Mouse (Mus musculus) embryo, embryonic 11 days (tissue): ENCODE data around the gene Tead1.

ENCODE experiments used
- DNase-seq: peaks from one replicate; pipeline ENCODE4 v3.0.0-alpha.2; 2015

Gene Tead1

GRCm38 (mm10) chr7:112779636-112780035 is 100.5 kb downstream of the Tead1 start:
- DNase-seq: peak; percentile 55

GRCm38 (mm10) chr7:112780910-112781309 is 101.8 kb downstream of the Tead1 start:
- DNase-seq: no peak

GRCm38 (mm10) chr7:112781987-112782386 is 102.9 kb downstream of the Tead1 start:
- DNase-seq: no peak

- DNase-seq: no peak
Observed at GRCm38 (mm10) chr7:112784278-112784677, 105.2 kb downstream of the Tead1 start.

- DNase-seq: no peak
Observed at GRCm38 (mm10) chr7:112785271-112785670, 106.2 kb downstream of the Tead1 start.

- no peak for DNase-seq
Observed at GRCm38 (mm10) chr7:112786556-112787225, 107.6 kb downstream of the Tead1 start.

GRCm38 (mm10) chr7:112787281-112787680 is 108.2 kb downstream of the Tead1 start:
- no peak for DNase-seq

- peak; percentile 51 for DNase-seq
Observed at GRCm38 (mm10) chr7:112788321-112788751, 109.2 kb downstream of the Tead1 start.

- no peak for DNase-seq
Observed at GRCm38 (mm10) chr7:112789693-112790092, 110.6 kb downstream of the Tead1 start.

GRCm38 (mm10) chr7:112790334-112790733 is 111.2 kb downstream of the Tead1 start:
- DNase-seq: no peak

GRCm38 (mm10) chr7:112792679-112793078 is 113.6 kb downstream of the Tead1 start:
- no peak for DNase-seq

GRCm38 (mm10) chr7:112793903-112794302 is 114.8 kb downstream of the Tead1 start:
- DNase-seq: no peak

- DNase-seq: no peak
Observed at GRCm38 (mm10) chr7:112794481-112794880, 115.4 kb downstream of the Tead1 start.

GRCm38 (mm10) chr7:112797526-112798321 is 118.6 kb downstream of the Tead1 start:
- no peak for DNase-seq

- no peak for DNase-seq
Observed at GRCm38 (mm10) chr7:112801706-112802105, 122.6 kb downstream of the Tead1 start.

- no peak for DNase-seq
Observed at GRCm38 (mm10) chr7:112806718-112807400, 127.7 kb downstream of the Tead1 start.

GRCm38 (mm10) chr7:112807401-112807751 is 128.3 kb downstream of the Tead1 start:
- DNase-seq: peak; percentile 83

- no peak for DNase-seq
Observed at GRCm38 (mm10) chr7:112810752-112811151, 131.6 kb downstream of the Tead1 start.

- DNase-seq: no peak
Observed at GRCm38 (mm10) chr7:112812037-112812775, 133.1 kb downstream of the Tead1 start.

- no peak for DNase-seq
Observed at GRCm38 (mm10) chr7:112813163-112813562, 134.0 kb downstream of the Tead1 start.

GRCm38 (mm10) chr7:112813731-112814306 is 134.7 kb downstream of the Tead1 start:
- no peak for DNase-seq

GRCm38 (mm10) chr7:112816016-112816415 is 136.9 kb downstream of the Tead1 start:
- no peak for DNase-seq

- no peak for DNase-seq
Observed at GRCm38 (mm10) chr7:112819833-112820232, 140.7 kb downstream of the Tead1 start.
